Comparison of ENCODE assay signal across 22 mouse cellular contexts in the genomic region with DNA sequence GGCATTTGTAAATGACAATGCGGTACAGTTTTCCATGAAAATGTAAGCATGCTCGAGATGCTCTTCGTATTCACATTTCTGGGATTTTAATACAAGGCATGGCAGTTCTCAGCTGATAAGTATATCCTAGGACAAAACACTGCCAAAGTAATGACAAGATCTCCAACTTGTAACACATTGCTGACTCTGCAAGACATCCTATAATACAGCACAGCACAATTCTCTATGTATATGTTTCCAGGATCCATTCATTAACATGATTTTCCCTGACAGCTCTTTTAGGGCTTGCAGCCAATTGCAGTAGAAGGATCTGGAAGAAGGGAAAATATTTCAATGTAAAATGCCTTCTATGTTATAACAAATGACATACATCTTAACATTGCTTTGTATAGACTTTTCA.
"Had no signal": no experiment of that assay in that cellular context is flagged by ENCODE, and none has a peak within 500 bp of the region (broad histone marks: within the 10 kb centered on the region; RNA-seq: fewer than 3 reads in every experiment).

No protein-coding gene starts in this region.

- DNase-seq: kidney, adult 8-10 months; kidney, postnatal 10 days; kidney, postnatal 36 days; layer of hippocampus, postnatal 36 days; liver, embryonic 13.5 days; lung, postnatal 10 days; lung, postnatal 36 days; right cerebral cortex, adult 18-20 months; right cerebral cortex, postnatal 14 days; right cerebral cortex, postnatal 4 days; thymus, adult 2 months; thymus, postnatal 14 days; thymus, postnatal 4 days had no signal

- H3K9ac ChIP-seq: kidney, embryonic 15.5 days; liver, embryonic 13.5 days; lung, embryonic 15.5 days; midbrain, embryonic 13.5 days; stomach, embryonic 15.5 days had no signal

- ATAC-seq: midbrain, embryonic 13.5 days; midbrain, embryonic 16.5 days had no signal

- H3K4me3 ChIP-seq: kidney, embryonic 15.5 days; left cerebral cortex, adult 2 months; liver, embryonic 13.5 days; lung, embryonic 15.5 days; megakaryocyte, embryonic 14.5 days; midbrain, embryonic 10.5 days; midbrain, embryonic 13.5 days; myocyte; stomach, embryonic 15.5 days had no signal

- H3K9me3 ChIP-seq: kidney, embryonic 15.5 days; liver, embryonic 13.5 days; lung, embryonic 15.5 days; megakaryocyte, embryonic 14.5 days; midbrain, embryonic 10.5 days; midbrain, embryonic 13.5 days; stomach, embryonic 15.5 days had no signal

- H3K4me1 ChIP-seq: kidney, embryonic 15.5 days; liver, embryonic 13.5 days; lung, embryonic 15.5 days; megakaryocyte, embryonic 14.5 days; midbrain, embryonic 10.5 days; midbrain, embryonic 13.5 days; stomach, embryonic 15.5 days had no signal

- H3K4me2 ChIP-seq: kidney, embryonic 15.5 days; liver, embryonic 13.5 days; lung, embryonic 15.5 days; midbrain, embryonic 13.5 days; stomach, embryonic 15.5 days had no signal

- H3K27ac ChIP-seq: kidney, embryonic 15.5 days; left cerebral cortex, adult 2 months; liver, embryonic 13.5 days; lung, embryonic 15.5 days; midbrain, embryonic 10.5 days; midbrain, embryonic 13.5 days; stomach, embryonic 15.5 days had no signal

- H3K36me3 ChIP-seq: kidney, embryonic 15.5 days; liver, embryonic 13.5 days; lung, embryonic 15.5 days; midbrain, embryonic 10.5 days; midbrain, embryonic 13.5 days; stomach, embryonic 15.5 days had no signal

- H3K27me3 ChIP-seq: kidney, embryonic 15.5 days; liver, embryonic 13.5 days; lung, embryonic 15.5 days; megakaryocyte, embryonic 14.5 days; midbrain, embryonic 13.5 days; stomach, embryonic 15.5 days had no signal
